Mouse (Mus musculus): ENCODE results near the gene Slc22a8.
A peak's percentile ranks its signal among the peaks of the same experiment; 100 is the strongest.

Gene Slc22a8

DNA sequence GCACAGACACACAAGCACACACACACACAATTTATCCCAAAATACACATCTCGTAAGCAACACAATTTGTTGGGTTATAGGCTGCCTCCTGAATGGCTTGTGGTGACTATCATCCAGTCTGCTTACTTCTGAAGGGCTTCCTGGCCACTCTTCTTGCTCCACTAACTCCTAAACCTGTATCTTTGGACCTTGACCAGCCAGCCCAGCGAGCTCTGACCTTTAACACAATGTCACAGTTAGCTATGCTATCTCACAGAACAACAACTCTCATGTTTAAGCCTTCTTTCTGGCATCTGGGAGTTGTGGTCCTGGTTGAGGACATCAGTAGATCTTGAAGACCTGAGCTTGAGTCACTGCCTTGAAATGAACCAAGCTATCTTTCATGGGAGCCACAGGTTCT, 8.2 kb downstream of the Slc22a8 start:
- DNase-seq, result no peak

GRCm38 (mm10) chr19:8601922-8602321, 10.9 kb downstream of the Slc22a8 start:
- no peak for DNase-seq

- DNase-seq, result no peak
Observed at GRCm38 (mm10) chr19:8602914-8603313, 11.9 kb downstream of the Slc22a8 start.

GRCm38 (mm10) chr19:8604536-8605240, 13.6 kb downstream of the Slc22a8 start:
- no peak for DNase-seq

GRCm38 (mm10) chr19:8605241-8605558, 14.1 kb downstream of the Slc22a8 start:
- DNase-seq, result peak in 1 of 2 experiments; percentile 24

DNA sequence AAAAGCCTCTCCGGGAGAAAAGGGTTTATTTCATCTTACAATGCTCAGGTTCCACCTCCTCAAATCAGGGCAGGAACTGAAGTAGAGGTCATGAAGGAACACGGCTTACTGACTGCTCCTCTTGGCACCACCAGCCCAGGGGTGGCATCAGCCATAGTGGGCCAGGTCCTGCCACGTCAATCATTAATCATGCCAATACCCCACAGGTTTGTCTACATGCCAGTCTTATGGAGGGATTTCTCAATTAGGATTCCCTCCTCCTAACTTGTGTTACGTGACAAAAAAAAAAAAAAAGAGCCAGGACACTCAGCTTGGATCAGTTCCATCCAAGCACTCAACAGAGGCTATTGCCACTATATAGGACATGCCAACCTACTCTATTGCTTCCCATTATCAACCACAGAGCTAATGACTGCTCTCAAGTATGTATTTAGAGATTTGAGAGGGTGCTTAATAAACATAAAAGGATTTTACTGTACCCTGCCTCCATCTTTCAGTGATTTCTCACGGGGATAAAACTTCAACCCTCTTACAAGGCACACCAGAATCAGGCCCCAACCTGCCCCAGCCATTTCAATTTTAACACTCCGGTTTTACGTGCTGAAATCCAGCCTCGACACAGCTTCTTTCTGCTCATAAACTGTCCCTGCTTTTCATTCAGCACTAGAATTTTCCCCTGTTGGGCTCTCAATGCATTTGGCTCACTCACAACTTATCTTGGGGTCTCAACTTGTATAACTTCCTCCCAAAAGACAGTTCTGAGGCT, 20.5 kb downstream of the Slc22a8 start:
- DNase-seq, result no peak

GRCm38 (mm10) chr19:8613111-8613510, 22.1 kb downstream of the Slc22a8 start:
- DNase-seq, result no peak

- DNase-seq, result no peak
Observed at GRCm38 (mm10) chr19:8614343-8614742, 23.3 kb downstream of the Slc22a8 start.

DNA sequence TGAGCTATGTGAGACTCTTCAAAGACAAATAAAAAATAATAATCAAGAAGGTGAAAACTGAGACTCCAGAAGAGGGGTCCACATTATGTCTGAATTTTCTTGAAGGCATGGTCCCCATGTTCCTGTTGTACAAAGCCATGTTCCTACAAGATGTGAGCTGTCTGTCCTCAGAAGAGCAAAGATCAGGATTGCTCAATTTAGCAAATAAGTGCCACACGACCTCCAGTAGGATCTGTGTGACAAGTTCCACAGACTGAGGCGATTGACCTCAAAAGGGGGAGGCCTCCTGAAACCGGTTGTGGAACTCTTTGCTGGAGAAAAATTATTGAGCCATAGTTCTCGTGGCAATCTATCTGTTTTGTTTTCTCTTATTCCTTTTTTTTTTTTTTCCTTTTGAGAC, 25.3 kb downstream of the Slc22a8 start:
- no peak for DNase-seq

- DNase-seq, result no peak
Observed at GRCm38 (mm10) chr19:8617904-8618303, 26.9 kb downstream of the Slc22a8 start, which contains the start of gene Slc22a6. TSS of gene Slc22a6 (plus strand) at chr19:8618039.

DNA sequence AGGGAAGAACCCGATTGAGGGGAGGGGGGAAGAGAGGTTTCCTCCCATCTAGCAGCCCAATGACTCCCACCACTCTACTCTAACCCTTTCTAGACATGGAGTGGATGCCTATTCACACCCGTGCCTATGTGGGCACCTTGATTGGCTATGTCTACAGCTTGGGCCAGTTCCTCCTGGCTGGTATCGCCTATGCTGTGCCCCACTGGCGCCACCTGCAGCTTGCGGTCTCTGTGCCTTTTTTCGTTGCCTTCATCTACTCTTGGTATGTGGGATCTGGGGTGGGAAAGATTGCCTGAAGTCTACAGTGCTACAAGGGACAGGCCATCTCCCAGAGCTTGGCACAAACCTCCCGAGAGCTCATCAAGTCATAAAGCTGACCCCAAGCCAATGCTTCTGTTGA, 30.0 kb downstream of the Slc22a8 start:
- DNase-seq, result no peak

DNA sequence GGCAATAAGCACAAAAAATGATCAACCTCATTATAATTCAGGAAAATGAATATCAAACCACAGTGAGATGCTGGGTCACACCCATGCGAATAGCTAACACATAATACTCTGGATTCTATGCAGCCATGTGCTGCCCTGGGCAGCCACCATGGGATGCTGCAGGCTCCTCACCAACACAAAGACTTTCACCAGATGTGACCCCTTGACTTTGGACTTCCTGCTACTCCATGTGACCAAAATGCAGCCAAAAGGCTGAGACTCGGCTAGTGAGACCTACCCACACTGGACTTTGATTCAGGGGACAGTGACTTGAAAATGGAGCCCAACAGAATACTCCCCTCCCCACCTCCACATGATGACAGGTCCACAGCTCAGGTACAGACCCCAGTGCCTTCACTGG, 39.2 kb downstream of the Slc22a8 start:
- no peak for DNase-seq

DNA sequence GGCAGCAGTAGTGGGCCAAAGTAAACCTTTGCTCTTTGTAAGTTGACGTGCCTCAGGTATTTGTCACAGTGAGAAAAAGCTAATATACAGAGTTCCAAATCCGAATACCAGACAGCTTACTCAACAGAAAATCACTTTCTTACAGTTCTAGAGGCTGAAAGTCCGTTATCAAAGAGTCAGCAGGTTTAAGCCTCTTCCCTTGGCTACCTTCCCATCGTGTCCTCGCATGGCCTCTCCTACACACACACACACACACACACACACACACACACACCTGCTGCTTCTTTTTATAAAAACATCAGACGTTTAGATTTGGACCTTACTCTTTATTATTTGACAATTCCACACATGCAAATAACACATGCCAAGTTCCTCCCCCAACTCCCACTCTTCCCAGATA, 39.8 kb downstream of the Slc22a8 start:
- DNase-seq, result no peak

- no peak for DNase-seq
Observed at GRCm38 (mm10) chr19:8632029-8632428, 41.0 kb downstream of the Slc22a8 start.

- DNase-seq, result no peak
Observed at GRCm38 (mm10) chr19:8642086-8642485, 51.0 kb downstream of the Slc22a8 start.

GRCm38 (mm10) chr19:8646393-8646792, 55.3 kb downstream of the Slc22a8 start:
- no peak for DNase-seq

GRCm38 (mm10) chr19:8655833-8656232, 64.8 kb downstream of the Slc22a8 start:
- peak in 1 of 2 experiments; percentile 13 for DNase-seq

- no peak for DNase-seq
Observed at GRCm38 (mm10) chr19:8656341-8656740, 65.3 kb downstream of the Slc22a8 start.

All from cerebellum, postnatal 10 days (tissue).